Mouse (Mus musculus): ENCODE results near the gene Rab17.

The Rab17 gene

GRCm38 (mm10) chr1:90969347-90969784 lies at the start of gene Rab17:
Gene Rab17 (minus strand): TSS chr1:90969661.
- no peak for DNase-seq (ENCODE audit: extremely low read depth, low read depth, low spot score)

- DNase-seq (ENCODE audit: extremely low read depth, low read depth, low spot score) = no peak
These were observed 47.8 kb upstream of the Rab17 start for GRCm38 (mm10) chr1:91017111-91017758.

GRCm38 (mm10) chr1:91015571-91015970 lies 46.1 kb upstream of the Rab17 start:
- DNase-seq (ENCODE audit: extremely low read depth, low read depth, low spot score) = no peak

- DNase-seq (ENCODE audit: extremely low read depth, low read depth, low spot score) = no peak
These were observed 44.3 kb upstream of the Rab17 start for GRCm38 (mm10) chr1:91013803-91014202.

DNA sequence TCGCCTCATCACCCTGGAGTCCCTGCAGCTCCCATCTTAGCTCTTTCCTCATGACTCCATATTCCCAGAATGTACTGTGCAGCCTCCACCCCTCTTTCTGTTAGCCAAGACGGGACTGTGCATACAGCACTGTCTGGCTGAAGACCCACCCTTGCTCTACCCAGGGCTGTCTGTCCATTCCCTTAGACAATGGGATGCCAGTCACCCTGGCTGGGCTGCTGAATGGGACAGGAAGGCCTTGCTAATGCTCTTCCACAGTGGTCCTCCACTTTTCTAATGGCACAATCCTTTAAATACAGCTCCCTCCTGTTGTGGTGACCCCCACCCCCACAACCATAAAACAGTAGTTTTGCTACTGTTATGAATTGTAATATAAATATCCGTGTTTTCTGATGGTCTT lies 41.9 kb upstream of the Rab17 start:
- DNase-seq (ENCODE audit: extremely low read depth, low read depth, low spot score) = no peak

DNA sequence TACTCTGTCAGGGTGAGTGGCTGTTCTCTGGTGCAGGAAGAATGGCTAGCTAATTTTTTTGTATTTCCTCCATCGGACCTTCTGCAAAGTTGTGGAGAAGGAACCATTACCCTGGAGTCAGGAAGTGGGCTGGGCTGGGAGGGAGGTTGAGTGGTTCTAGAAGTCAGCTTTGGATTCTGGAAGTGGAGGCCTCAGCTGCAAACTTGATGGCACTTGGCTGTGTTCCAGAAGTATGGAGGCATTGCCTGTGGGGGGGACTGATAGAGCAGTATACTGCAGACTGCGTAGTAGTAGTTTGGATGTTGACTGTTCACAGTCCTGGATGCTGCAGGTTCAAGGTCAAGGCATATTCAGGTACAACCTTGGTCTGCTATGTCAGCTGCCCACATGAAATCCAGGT lies 41.3 kb upstream of the Rab17 start:
- no peak for DNase-seq (ENCODE audit: extremely low read depth, low read depth, low spot score)

DNA sequence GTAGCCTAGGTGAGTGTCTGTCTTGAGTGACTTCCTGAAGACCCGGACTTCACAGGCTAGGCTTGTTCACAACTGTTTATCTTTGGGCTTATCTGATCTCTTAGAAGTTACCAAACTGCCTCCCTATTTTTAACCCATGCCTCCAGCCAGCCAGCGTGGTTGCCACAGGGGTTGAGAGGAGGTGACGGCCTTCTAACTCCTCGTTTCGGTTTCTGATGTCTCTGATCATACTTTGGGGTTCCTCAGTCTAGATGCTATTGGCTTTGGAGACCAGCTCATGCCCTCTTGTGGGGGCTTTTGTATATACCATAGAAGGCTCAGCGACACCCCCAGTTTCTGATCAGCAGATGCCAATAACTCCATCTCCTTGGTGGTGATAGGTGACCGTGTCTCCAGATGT lies 40.8 kb upstream of the Rab17 start:
- no peak for DNase-seq (ENCODE audit: extremely low read depth, low read depth, low spot score)

DNA sequence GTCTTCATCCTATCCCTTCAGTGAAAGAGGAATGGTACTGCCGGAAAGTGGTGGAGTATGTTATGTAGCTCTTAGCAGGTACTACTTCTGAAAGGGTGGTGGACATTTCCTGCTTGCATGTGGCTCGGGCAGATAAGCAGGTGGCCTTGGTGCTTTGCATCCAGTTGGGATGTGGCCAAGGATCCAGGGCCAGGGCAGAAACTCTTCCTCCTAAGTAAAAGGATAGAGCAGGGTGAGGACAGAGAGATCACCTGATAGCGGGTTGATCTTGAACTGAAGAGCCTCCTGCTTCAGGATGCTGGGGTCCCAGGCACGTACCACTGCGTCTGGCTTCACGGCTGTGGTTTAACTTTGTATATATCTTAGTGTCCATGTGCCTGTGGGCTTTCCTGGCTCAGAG lies 39.8 kb upstream of the Rab17 start:
- DNase-seq (ENCODE audit: extremely low read depth, low read depth, low spot score) = no peak

DNA sequence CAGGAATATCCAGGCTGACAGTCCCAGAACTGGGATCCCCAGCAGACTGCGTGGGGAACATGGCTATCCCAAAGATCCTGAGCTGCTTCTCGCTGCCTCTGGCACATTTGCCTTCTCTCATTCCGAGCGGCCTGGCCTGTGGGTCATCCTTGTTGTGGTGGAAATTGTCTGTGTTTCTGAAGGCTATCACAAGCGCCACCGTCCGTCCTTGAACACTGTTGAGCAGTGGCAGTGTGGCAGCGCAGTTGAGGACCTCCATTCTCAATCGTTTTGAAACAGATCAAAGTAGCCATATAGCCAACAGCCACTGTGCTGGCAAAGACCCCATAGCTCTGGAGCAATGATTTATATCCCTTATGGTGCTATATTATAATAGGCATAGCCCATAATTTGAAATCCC lies 39.3 kb upstream of the Rab17 start:
- DNase-seq (ENCODE audit: extremely low read depth, low read depth, low spot score) = no peak

- DNase-seq (ENCODE audit: extremely low read depth, low read depth, low spot score) = no peak
These were observed 38.8 kb upstream of the Rab17 start for GRCm38 (mm10) chr1:91008147-91008682.

DNA sequence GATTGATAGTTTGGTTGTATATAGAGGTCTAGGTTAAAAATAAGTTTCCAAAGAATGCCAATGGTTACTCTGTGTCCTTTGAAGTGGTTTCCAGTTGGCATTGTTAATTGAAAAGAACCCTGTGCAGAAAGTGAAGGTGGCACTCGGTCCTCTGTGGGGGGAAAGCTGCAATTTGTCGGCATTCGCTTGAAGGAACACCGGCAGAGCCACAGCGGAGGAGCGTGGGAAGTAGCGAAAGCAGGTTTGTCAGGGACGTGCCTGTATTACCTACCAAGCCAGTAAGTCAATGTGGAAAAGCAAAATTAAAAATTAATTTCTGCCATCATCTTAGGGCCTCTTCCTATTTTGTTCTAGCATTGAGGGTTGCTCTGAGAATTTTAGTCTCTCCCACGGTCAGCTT lies 37.2 kb upstream of the Rab17 start:
- no peak for DNase-seq (ENCODE audit: extremely low read depth, low read depth, low spot score)

GRCm38 (mm10) chr1:91006037-91006436 lies 36.6 kb upstream of the Rab17 start:
- no peak for DNase-seq (ENCODE audit: extremely low read depth, low read depth, low spot score)

GRCm38 (mm10) chr1:91003522-91004253 lies 34.2 kb upstream of the Rab17 start:
- no peak for DNase-seq (ENCODE audit: extremely low read depth, low read depth, low spot score)

GRCm38 (mm10) chr1:91002641-91003040 lies 33.2 kb upstream of the Rab17 start:
- no peak for DNase-seq (ENCODE audit: extremely low read depth, low read depth, low spot score)

GRCm38 (mm10) chr1:91001871-91002539 lies 32.5 kb upstream of the Rab17 start:
- DNase-seq (ENCODE audit: extremely low read depth, low read depth, low spot score) = no peak

- no peak for DNase-seq (ENCODE audit: extremely low read depth, low read depth, low spot score)
These were observed 31.6 kb upstream of the Rab17 start for GRCm38 (mm10) chr1:91001101-91001500.

DNA sequence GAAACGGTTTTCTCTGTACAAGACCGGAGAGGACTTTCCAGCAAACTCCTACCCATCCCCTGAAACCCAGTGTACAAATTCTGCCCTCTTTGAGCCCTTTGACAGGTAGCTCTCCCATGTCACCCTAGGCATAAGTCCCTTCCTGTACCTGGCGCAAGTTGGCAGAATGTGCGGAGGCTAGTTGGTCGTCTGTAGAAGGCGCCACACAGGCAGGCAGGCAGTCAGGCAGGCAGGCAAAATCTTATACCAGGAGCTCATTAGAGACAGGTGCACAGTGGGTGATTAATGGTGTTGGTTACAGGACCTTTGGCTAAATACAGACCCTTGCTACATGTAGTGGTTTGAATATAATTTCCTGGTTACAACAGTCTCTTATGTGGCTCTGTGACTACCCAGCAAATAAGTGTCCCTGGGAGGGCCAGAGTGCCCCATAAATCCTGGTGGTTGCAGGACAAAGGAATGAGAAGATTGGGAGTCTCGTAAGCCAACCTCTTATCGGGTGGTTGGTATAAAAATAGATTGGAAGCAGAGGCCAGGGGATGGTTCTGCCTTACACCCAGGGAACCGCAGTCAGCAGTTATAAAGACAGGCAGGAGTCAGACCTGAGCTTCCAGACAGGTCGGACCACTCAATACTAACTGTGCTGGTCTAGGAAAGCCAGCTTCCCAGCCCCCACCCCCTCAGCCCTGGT lies 30.6 kb upstream of the Rab17 start:
- no peak for DNase-seq (ENCODE audit: extremely low read depth, low read depth, low spot score)

DNA sequence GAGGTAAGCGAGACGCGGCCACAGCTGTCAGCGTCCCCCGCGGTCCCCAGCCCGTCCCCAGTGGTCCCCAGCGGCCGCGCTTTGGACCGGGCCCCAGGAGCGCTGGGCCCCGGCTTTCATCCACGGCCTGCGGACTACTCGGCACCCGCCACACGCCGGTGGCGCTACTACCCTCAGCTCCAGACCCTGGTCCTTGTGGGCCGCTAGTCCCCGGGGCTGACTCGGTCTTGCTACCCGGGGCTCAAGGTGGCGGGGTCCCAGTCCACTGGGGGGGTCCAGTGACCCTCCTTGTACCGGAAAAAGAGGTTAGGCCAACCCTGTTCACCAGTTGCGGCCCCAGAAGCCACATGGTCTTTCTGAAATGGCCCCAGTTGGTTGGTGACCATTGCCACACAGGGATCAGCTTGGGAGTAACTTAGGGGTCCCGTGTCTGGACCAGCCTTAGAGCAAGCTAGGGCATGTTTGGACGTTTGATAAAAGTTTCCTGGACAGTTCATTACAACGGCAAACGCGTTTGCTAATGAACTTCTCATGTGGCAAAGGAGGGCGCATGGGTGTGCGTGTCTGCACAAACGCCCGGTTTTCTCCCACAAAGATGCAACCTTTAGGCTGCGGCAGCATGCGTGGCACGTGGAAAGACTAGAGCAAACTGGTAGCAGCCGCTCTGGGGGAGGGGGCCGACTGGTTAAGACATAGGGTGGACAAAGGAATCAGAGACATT lies 29.6 kb upstream of the Rab17 start:
- DNase-seq (ENCODE audit: extremely low read depth, low read depth, low spot score) = no peak

GRCm38 (mm10) chr1:90998268-90998890 lies 28.9 kb upstream of the Rab17 start, which contains the start of gene Lrrfip1:
Gene Lrrfip1 (plus strand): TSS chr1:90998737.
- no peak for DNase-seq (ENCODE audit: extremely low read depth, low read depth, low spot score)

- no peak for DNase-seq (ENCODE audit: extremely low read depth, low read depth, low spot score)
These were observed 28.2 kb upstream of the Rab17 start for GRCm38 (mm10) chr1:90997641-90998040.

Measured in fat pad, adult 2 months (tissue).